Mouse (Mus musculus) hindbrain, embryonic 13.5 days (tissue): Measurements from ENCODE around the gene Mb. TPM values are rescaled to one million over a fixed set of nuclear protein-coding genes. Genes with fewer than 3 reads are reported as not detected.

Experiments used
- ATAC-seq: fragments of 200-750 bp; cut with Nextera tagmentation; 2 replicates; pipeline ENCODE4 v1.8.0; 2017; ENCODE audit warnings: moderate TSS enrichment; ENCODE audit not compliant: low FRiP score
- H3K27ac ChIP-seq: fragments of 300-500 bp; sonication (generic); 2 replicates; pipeline ENCODE4 v1.5.1; 2015; ENCODE audit warnings: inconsistent platforms, mild to moderate bottlenecking, moderate library complexity
- H3K27me3 ChIP-seq: fragments of 300-500 bp; sonication (generic); 2 replicates; pipeline ENCODE4 v1.6.1; 2015; ENCODE audit warnings: mild to moderate bottlenecking, inconsistent platforms
- H3K36me3 ChIP-seq: fragments of 300-500 bp; sonication (generic); 2 replicates; pipeline ENCODE4 v1.6.1; 2015; ENCODE audit warnings: mild to moderate bottlenecking, inconsistent platforms
- H3K4me1 ChIP-seq: fragments of 300-500 bp; sonication (generic); replicated peaks from 2 replicates; pipeline ENCODE4 v1.6.1; 2015; ENCODE audit warnings: inconsistent platforms
- H3K4me2 ChIP-seq: fragments of 300-500 bp; sonication (generic); 2 replicates; pipeline ENCODE4 v1.6.1; 2015; ENCODE audit warnings: inconsistent platforms, mild to moderate bottlenecking, moderate library complexity
- H3K4me3 ChIP-seq: fragments of 300-500 bp; sonication (generic); 2 replicates; pipeline ENCODE4 v1.5.1; 2015; ENCODE audit warnings: mild to moderate bottlenecking, inconsistent platforms
- H3K9ac ChIP-seq: fragments of 300-500 bp; sonication (generic); 2 replicates; pipeline ENCODE4 v1.6.1; 2015; ENCODE audit warnings: mild to moderate bottlenecking, inconsistent platforms
- H3K9me3 ChIP-seq: fragments of 300-500 bp; sonication (generic); 2 replicates; pipeline ENCODE4 v1.6.1; 2016; ENCODE audit warnings: inconsistent platforms
- WGBS: fragments of 180-500 bp; shearing (Covaris S2); methylation state at CpG from one replicate; pipeline ENCODE4 v1.1.7; 2015; 5-methylcytosine and 5-hydroxymethylcytosine counted together
- polyA plus RNA-seq: library from polyadenylated mRNA; unstranded; fragments of >200 nt; fragmentation: Nextera tagmentation; extraction: Ambion mirVana; gene quantifications from 2 replicates; pipeline ENCODE4 v1.2.1, GENCODE M21; 2015

The Mb gene
- polyA plus RNA-seq, 1 experiment from 2014 or later, result 0.44 TPM

DNA sequence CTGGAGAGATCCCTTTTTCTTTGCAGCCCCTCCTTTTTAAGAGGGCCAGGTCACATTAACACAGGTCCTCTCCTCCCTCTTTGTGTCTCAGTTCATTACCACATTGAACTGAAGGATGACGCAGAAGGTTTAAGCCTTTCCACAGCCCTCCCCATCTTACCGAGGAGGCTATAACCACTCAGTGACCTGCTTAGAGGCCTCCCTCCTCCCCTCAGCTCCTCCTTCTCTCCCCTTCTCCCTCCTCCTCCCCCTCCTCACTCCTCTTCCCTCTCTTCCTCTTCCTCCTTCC is 13.5 kb downstream of the Mb start:
- Histone ChIP-seq H3K9ac (peak overlapping the region; percentile 30; the same call in 1 of the 2 replicates), H3K4me2 (no peak overlapping the region), H3K27me3 (no peaks in the 10 kb centered on the region), H3K36me3 (no peaks in the 10 kb centered on the region), H3K27ac (peak overlapping the region; percentile 81), H3K4me3 (no peak overlapping the region), H3K4me1 (peaks cover 29% of the 10 kb centered on the region), H3K9me3 (no peaks in the 10 kb centered on the region)
- ATAC-seq, result no peak
- 49% methylated on average over 2 of the region's 2 CpGs for WGBS

DNA sequence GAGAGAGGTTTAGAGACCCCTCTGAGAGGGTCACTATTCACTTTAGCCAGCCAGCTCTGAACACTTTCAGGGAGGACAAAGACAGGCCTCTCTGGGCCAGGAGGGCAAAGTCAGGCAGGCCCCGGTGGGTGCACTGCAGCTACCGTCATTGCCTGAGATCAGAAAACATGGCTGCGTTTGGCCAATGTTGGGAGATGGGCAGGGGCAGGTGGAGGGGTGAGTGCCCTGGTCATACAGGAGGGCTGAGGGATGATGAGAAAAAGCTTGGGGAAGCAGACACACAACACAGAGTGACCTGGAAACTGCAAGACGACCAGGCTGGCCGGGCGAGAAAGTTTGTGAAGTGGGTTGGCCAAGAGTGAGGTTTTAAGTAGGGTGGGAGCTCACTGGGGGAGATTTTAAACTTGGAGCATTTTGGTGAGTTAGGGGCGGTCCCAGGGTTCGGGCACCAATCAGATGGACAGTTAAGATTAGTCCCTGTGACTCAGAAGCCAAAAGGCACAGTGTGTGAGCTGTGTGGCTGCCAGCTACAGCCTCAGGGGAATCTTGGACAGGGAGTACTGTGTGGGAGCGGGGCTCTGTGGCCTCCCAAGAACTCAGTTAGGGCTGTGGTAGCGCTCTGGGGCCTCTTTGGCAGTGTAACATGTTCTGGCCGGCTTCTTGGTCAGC is 14.0 kb downstream of the Mb start:
- WGBS, result 79% methylated on average over 11 of the region's 11 CpGs
- no peak for ATAC-seq
- peak overlapping the region; percentile 30; the same call in 1 of the 2 replicates for H3K9ac ChIP-seq

DNA sequence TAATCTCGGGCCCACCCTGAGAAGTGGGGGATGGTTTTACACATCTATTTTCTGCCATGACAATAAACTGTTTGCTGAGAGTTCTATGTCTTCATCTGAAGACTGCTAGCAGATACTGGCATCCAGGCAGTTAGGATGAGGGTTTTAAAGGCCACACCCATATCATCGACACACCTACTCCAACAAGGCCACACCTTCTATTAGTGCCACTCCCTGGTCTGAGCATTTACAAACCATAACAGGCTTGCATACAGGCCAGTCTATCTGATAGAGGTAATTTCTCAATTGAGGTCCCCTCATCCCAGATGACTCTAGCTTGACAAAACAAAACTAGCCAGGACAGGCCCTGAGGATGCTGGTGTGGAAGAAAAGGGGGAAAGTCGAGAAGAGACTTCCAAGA is 14.8 kb downstream of the Mb start:
- peaks cover 28% of the 10 kb centered on the region for H3K4me1 ChIP-seq
- no peak overlapping the region for H3K27ac ChIP-seq
- no peak overlapping the region for H3K4me3 ChIP-seq
- no peaks in the 10 kb centered on the region for H3K36me3 ChIP-seq
- H3K9ac ChIP-seq, result no peak overlapping the region
- WGBS, result 89% methylated on average over 3 of the region's 3 CpGs
- no peaks in the 10 kb centered on the region for H3K27me3 ChIP-seq
- H3K9me3 ChIP-seq, result no peaks in the 10 kb centered on the region
- no peak overlapping the region for H3K4me2 ChIP-seq
- no peak for ATAC-seq

More for the DNA sequence above, 14.0 kb downstream of the Mb start:
- Histone ChIP-seq H3K36me3 (no peaks in the 10 kb centered on the region), H3K9me3 (no peaks in the 10 kb centered on the region), H3K27ac (peak overlapping the region; percentile 81), H3K4me2 (no peak overlapping the region), H3K4me3 (no peak overlapping the region), H3K4me1 (peaks cover 29% of the 10 kb centered on the region), H3K27me3 (no peaks in the 10 kb centered on the region)

DNA sequence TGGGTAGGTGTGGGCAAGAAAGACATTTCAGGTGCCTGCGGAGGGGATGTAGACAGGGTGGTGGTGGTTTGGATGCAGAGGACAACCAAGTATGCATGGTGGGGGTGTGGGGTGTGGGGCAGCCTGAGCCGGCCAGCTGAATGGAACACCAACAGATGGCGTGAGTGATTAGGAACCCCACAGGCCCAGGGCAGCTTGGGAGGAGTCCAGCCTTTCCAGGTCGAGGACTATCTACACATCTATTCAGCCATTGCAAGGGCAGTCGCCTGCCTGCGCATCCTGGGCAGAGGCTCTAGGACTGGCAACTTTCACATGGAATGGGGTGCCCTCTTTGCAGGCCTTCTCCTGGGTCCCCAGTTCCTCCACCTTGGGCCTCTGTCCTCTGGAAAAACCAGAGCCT is 15.9 kb downstream of the Mb start:
- Histone ChIP-seq H3K4me2 (no peak overlapping the region), H3K9me3 (no peaks in the 10 kb centered on the region), H3K9ac (no peak overlapping the region), H3K36me3 (no peaks in the 10 kb centered on the region), H3K27me3 (no peaks in the 10 kb centered on the region), H3K27ac (no peak overlapping the region), H3K4me3 (no peak overlapping the region), H3K4me1 (peaks cover 20% of the 10 kb centered on the region)
- ATAC-seq, result no peak
- 81% methylated on average over 6 of the region's 6 CpGs for WGBS

DNA sequence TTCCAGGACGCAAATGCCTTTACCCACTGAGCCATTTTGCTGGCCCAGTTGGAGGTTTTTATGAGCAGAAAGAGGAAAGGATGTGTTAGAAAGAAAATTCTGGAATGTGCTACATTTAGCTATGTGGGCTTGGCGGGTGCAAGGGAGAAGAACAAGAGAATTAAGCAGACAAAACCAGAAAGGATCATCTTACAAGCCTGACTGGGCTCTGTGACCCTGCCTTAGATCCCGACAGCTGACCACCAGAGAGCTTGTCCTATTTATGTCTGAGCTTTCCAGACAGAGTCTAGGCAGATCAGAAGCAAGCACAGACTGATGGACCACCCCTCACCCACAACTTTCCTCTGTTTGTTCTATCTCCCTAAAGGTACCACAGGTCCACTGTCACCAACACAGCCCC is 19.2 kb downstream of the Mb start:
- Histone ChIP-seq H3K9ac (no peak overlapping the region), H3K27me3 (no peaks in the 10 kb centered on the region), H3K4me1 (peaks cover 7% of the 10 kb centered on the region), H3K27ac (no peak overlapping the region), H3K9me3 (no peaks in the 10 kb centered on the region), H3K36me3 (no peaks in the 10 kb centered on the region), H3K4me2 (no peak overlapping the region), H3K4me3 (no peak overlapping the region)
- no peak for ATAC-seq
- 58% methylated on average over 3 of the region's 3 CpGs for WGBS

DNA sequence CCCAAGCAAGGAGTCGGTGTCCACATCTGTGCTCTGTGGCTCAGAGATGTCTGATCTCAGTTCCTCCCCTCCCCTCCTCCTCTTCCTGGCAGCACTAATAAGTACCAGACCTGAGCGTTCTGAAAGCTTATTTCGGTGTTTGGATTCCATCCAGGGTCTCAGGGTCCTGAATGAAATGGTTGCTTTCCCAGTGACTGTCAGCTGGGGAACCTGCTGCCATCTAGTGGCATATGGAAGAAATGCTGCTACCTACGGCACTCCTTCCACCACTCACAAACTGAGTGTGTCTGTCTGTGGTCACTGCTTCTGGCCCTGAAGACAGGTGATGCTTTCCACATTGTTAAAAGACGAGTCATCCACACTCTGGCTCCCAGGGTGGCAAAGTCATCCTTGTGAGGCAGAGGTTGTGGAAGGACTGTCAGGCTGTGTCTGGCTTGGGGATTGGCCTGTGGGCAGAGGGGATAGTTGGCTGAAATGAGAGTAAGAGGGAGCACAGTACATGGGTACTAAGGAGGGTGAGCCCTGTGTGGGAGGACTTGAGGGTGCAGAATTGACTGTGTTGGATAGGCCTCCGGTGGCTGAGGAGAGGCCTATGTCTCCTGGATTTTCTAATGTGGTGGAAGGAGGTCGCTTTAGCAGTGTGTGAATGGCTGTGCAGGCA is 21.0 kb downstream of the Mb start:
- Histone ChIP-seq H3K27me3 (no peaks in the 10 kb centered on the region), H3K27ac (peak overlapping the region; percentile 35; the same call in 1 of the 2 replicates), H3K9me3 (no peaks in the 10 kb centered on the region), H3K4me2 (no peak overlapping the region), H3K36me3 (no peaks in the 10 kb centered on the region), H3K4me1 (peaks cover 17% of the 10 kb centered on the region), H3K9ac (no peak overlapping the region), H3K4me3 (no peak overlapping the region)
- WGBS, result 32% methylated on average over 7 of the region's 7 CpGs
- peak; percentile 52 for ATAC-seq

DNA sequence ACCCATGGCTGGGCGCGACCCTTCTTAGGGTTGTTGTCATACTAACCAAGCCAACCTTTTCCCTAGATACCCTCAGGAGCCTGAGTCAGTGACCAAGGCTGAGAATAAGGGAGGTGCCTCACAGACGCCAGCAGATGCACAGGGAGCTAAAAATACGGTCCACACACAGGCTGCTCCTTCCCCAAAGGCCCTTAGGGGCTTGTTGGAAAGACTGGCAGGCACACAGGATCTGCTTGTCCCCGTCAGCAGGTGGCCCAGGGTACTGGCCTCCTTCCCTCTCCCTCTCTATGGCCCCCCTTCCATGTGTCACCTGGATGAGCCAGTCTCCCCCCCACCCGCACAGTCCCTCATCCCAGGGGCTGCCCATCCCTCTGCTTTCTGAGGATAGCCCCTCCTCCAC is 22.8 kb downstream of the Mb start:
- ATAC-seq, result no peak
- no peak overlapping the region for H3K4me2 ChIP-seq
- no peaks in the 10 kb centered on the region for H3K9me3 ChIP-seq
- no peaks in the 10 kb centered on the region for H3K36me3 ChIP-seq
- 81% methylated on average over 6 of the region's 6 CpGs for WGBS
- H3K27me3 ChIP-seq, result no peaks in the 10 kb centered on the region
- no peak overlapping the region for H3K4me3 ChIP-seq
- H3K4me1 ChIP-seq, result peaks cover 17% of the 10 kb centered on the region
- no peak overlapping the region for H3K9ac ChIP-seq
- no peak overlapping the region for H3K27ac ChIP-seq

DNA sequence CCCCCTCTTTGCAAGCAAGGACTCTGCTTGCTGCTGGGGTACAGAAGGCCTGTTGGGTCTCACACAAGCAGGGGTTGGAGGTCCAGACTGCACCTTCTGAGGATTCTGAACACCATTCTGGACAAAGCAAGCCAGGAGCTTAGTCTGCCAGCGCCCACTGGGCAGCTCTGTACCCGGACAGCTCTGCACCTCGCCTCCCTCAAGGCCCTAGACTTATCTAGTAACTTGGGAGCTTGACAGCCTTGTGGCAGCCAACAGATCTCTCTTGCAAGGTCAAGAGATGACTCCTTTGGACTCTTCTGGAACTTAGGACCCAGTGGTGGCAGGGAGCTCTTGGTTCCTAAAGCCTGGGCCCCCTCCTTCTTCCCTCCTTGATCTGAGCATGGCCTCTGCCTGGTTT is 23.4 kb downstream of the Mb start:
- Histone ChIP-seq H3K9ac (no peak overlapping the region), H3K27ac (no peak overlapping the region), H3K9me3 (no peaks in the 10 kb centered on the region), H3K4me1 (peaks cover 17% of the 10 kb centered on the region), H3K4me2 (no peak overlapping the region), H3K4me3 (no peak overlapping the region), H3K27me3 (no peaks in the 10 kb centered on the region), H3K36me3 (no peaks in the 10 kb centered on the region)
- no peak for ATAC-seq
- WGBS, result 92% methylated on average over 3 of the region's 3 CpGs

DNA sequence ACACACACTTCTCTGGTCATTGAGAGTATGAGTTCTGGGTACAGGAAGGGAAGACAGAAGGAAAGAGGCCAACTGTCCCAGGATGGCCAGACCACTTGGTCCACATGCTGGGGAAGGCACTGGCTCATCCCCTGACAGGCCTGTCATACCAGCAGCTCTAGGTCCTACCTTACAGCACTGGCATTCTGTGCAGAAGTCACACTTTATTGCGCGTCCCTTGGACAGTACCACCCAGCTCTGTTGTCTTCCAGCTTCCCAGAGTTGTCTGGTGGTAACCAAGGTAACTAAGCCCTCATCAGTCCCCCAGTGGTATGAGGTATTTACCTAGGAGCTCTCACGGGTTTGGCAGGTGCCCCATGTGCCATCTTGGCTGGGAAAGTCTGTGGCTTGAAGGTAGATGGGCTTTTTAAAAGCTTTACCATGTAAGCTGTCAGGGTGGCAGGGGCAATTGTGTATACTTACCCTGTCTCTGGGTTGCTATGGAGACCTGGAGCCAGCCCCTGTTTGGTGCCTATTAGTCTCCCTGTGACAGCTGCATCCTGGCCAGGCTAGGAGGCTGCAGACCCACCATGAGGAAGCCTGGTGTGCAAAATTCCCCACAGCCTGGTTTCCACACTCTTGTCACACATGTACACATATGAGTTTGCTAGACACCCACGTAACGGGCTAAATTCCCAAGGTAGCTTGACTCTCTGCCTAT is 24.4 kb downstream of the Mb start:
- peak overlapping the region; percentile 18; the same call in 1 of the 2 replicates for H3K27ac ChIP-seq

DNA sequence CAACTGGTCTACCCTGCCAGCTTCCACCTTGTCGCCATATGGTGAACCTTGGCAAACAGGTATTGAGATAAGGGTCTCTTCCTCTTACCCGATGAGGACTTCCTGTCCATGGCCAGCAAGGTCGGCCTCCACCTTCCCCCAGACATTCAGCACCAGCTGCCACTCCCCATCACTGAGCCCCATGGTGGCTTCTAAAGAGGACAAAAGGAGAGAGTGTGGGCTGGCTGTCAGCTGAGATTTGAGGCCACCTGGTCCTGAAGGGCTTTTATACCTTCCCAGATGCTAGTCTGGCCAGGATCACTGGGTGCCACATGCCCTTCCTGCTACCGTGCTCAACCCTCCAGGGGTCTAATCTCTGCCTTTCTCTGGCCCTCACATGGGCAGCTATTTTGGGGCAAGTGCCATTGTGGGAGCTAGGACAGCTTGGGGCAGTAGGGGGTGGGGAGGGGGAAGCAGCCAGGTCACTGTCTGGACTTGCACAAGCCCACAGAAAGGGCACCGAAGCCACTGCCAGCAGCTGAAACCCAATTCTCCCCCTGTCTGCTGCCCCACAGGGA is 28.0 kb downstream of the Mb start:
- Histone ChIP-seq H3K9ac (no peak overlapping the region), H3K27me3 (no peaks in the 10 kb centered on the region), H3K4me1 (peaks cover 17% of the 10 kb centered on the region), H3K36me3 (no peaks in the 10 kb centered on the region), H3K9me3 (no peaks in the 10 kb centered on the region), H3K4me3 (no peak overlapping the region), H3K27ac (no peak overlapping the region), H3K4me2 (no peak overlapping the region)
- no peak for ATAC-seq
- WGBS, result 80% methylated on average over 5 of the region's 5 CpGs

More for the DNA sequence above, 24.4 kb downstream of the Mb start:
- Histone ChIP-seq H3K36me3 (no peaks in the 10 kb centered on the region), H3K4me2 (no peak overlapping the region), H3K27me3 (no peaks in the 10 kb centered on the region), H3K4me1 (peaks cover 17% of the 10 kb centered on the region), H3K4me3 (no peak overlapping the region), H3K9me3 (no peaks in the 10 kb centered on the region), H3K9ac (no peak overlapping the region)
- peak; percentile 63; the same call in 1 of the 2 replicates for ATAC-seq
- 56% methylated on average over 5 of the region's 5 CpGs for WGBS

DNA sequence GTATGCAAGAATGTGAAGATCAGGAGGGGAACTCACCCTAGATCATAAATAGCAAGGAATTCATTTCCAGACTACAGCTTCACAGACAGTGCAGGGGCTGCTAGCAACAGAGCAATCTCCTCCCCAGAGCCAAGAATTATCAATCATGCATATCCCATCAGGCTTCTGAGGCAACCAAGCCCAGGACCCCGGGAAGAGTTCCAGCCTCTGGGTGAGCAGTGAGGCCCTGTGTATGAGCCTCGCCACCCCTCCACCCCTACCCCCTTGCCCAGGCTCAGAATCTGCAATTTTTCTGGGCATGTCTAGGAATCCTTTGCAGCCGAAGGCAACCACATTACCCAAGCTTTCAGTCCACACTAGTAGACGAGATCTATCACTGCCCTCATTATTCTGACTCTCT is 28.6 kb downstream of the Mb start:
- Histone ChIP-seq H3K4me1 (peaks cover 17% of the 10 kb centered on the region), H3K9me3 (no peaks in the 10 kb centered on the region), H3K27ac (no peak overlapping the region), H3K36me3 (no peaks in the 10 kb centered on the region), H3K9ac (no peak overlapping the region), H3K27me3 (no peaks in the 10 kb centered on the region), H3K4me2 (no peak overlapping the region), H3K4me3 (no peak overlapping the region)
- WGBS, result 86% methylated on average over 4 of the region's 4 CpGs
- ATAC-seq, result no peak

DNA sequence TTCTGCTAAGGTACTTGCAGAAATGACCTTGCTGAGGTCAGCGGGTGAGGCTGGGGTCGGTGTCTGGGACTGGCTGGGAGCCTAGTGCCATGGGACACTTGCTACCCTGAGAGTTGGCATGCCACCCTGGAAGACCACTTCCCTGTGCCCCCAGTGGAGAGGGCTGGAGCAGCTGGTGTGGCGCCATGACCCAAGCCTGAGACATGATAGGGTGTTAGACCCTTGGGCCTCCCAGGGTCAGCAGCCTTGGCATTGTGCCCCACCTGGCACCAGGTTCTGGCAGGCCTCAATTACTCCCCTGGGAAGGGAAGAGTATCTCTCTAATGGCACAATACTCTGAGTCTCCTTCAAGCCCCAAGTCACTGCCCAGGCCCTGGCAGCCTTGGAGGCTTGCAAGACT is 29.4 kb downstream of the Mb start:
- H3K9ac ChIP-seq, result no peak overlapping the region
- no peak overlapping the region for H3K27ac ChIP-seq
- H3K4me2 ChIP-seq, result no peak overlapping the region
- H3K9me3 ChIP-seq, result no peaks in the 10 kb centered on the region
- no peak overlapping the region for H3K4me3 ChIP-seq
- no peaks in the 10 kb centered on the region for H3K36me3 ChIP-seq
- WGBS, result 95% methylated on average over 3 of the region's 3 CpGs
- H3K27me3 ChIP-seq, result no peaks in the 10 kb centered on the region
- H3K4me1 ChIP-seq, result peaks cover 10% of the 10 kb centered on the region
- ATAC-seq, result no peak
